Mouse (Mus musculus) limb, embryonic 11.5 days (tissue): ENCODE results near the gene Egfl8. TPM values are rescaled to one million over a fixed set of nuclear protein-coding genes. Genes with fewer than 3 reads are reported as not detected.

ENCODE experiments used
- ATAC-seq: fragments of 200-750 bp; cut with Nextera tagmentation; 2 replicates; pipeline ENCODE4 v1.8.0; 2017; ENCODE audit warnings: low read depth; ENCODE audit not compliant: insufficient number of reproducible peaks, low FRiP score, low TSS enrichment
- DNase-seq: peaks from one replicate; pipeline ENCODE4 v3.0.0-alpha.2; 2015; ENCODE audit warnings: low spot score
- H3K27ac ChIP-seq: fragments of 300-500 bp; sonication (generic); replicated peaks from 2 replicates; pipeline ENCODE4 v1.5.1; 2014; ENCODE audit warnings: low read depth, mild to moderate bottlenecking, low read length
- H3K27me3 ChIP-seq: fragments of 300-500 bp; sonication (generic); 2 replicates; pipeline ENCODE4 v1.6.1; 2014; ENCODE audit warnings: mild to moderate bottlenecking, low read length, mixed read lengths; ENCODE audit not compliant: control insufficient read depth, insufficient read depth
- H3K36me3 ChIP-seq: fragments of 300-500 bp; sonication (generic); 2 replicates; pipeline ENCODE4 v1.6.1; 2014; ENCODE audit warnings: mild to moderate bottlenecking, low read length, moderate library complexity, mixed read lengths; ENCODE audit not compliant: control insufficient read depth, insufficient read depth
- H3K4me1 ChIP-seq: fragments of 300-500 bp; sonication (generic); 2 replicates; pipeline ENCODE4 v1.6.1; 2014; ENCODE audit warnings: low read length, mixed read lengths; ENCODE audit not compliant: control insufficient read depth, insufficient read depth
- H3K4me2 ChIP-seq: fragments of 300-500 bp; sonication (generic); 2 replicates; pipeline ENCODE4 v1.6.1; 2014; ENCODE audit warnings: low read depth, mild to moderate bottlenecking, moderate library complexity; ENCODE audit not compliant: severe bottlenecking
- H3K4me3 ChIP-seq: fragments of 300-500 bp; sonication (generic); 2 replicates; pipeline ENCODE4 v1.5.1; 2014; ENCODE audit warnings: low read depth, low read length
- H3K9ac ChIP-seq: fragments of 300-500 bp; sonication (generic); 2 replicates; pipeline ENCODE4 v1.6.1; 2014; ENCODE audit warnings: mild to moderate bottlenecking, low read length
- H3K9me3 ChIP-seq: fragments of 300-500 bp; sonication (generic); 2 replicates; pipeline ENCODE4 v1.6.1; 2016; ENCODE audit warnings: low read length; ENCODE audit not compliant: control insufficient read depth
- WGBS: fragments of 180-500 bp; shearing (Covaris S2); extraction: QIAGEN DNeasy Blood & Tissue Kit; methylation state at CpG from one replicate; pipeline ENCODE4 v1.1.7; 2014; 5-methylcytosine and 5-hydroxymethylcytosine counted together
- polyA plus RNA-seq: library from polyadenylated mRNA; unstranded; fragments of >200 nt; fragmentation: Nextera tagmentation; extraction: Ambion mirVana; gene quantifications from 2 replicates; pipeline ENCODE4 v1.2.1, GENCODE M21; 2014

The Egfl8 gene
- polyA plus RNA-seq, 1 experiment from 2014 or later, result 3.5 TPM

GRCm38 (mm10) chr17:34659181-34659896, 43.6 kb upstream of the Egfl8 start:
- Histone ChIP-seq H3K27me3 (peaks cover 16% of the 10 kb centered on the region), H3K4me2 (no peak overlapping the region; the same call in 1 of the 2 replicates), H3K27ac (no peak overlapping the region), H3K4me3 (no peak overlapping the region), H3K36me3 (peaks cover 3% of the 10 kb centered on the region; the same call in 1 of the 2 replicates), H3K9ac (no peak overlapping the region), H3K9me3 (no peaks in the 10 kb centered on the region), H3K4me1 (peaks cover 2% of the 10 kb centered on the region; the same call in 1 of the 2 replicates)
- ATAC-seq (no peak), DNase-seq (no peak)
- WGBS, result 67% methylated on average over 12 of the region's 12 CpGs

- 78% methylated on average over 3 of the region's 3 CpGs for WGBS
Observed at GRCm38 (mm10) chr17:34658591-34658990, 42.8 kb upstream of the Egfl8 start.

GRCm38 (mm10) chr17:34658145-34658544, 42.4 kb upstream of the Egfl8 start:
- H3K4me3 ChIP-seq, result no peak overlapping the region
- no peak for ATAC-seq
- H3K36me3 ChIP-seq, result peaks cover 8% of the 10 kb centered on the region; the same call in 1 of the 2 replicates
- H3K4me2 ChIP-seq, result no peak overlapping the region
- 81% methylated on average over 2 of the region's 2 CpGs for WGBS
- peaks cover 16% of the 10 kb centered on the region for H3K27me3 ChIP-seq
- peaks cover 2% of the 10 kb centered on the region; the same call in 1 of the 2 replicates for H3K4me1 ChIP-seq
- no peaks in the 10 kb centered on the region for H3K9me3 ChIP-seq
- no peak overlapping the region for H3K27ac ChIP-seq
- no peak for DNase-seq
- H3K9ac ChIP-seq, result no peak overlapping the region

More at GRCm38 (mm10) chr17:34658591-34658990, 42.8 kb upstream of the Egfl8 start:
- Histone ChIP-seq H3K27me3 (peaks cover 16% of the 10 kb centered on the region), H3K36me3 (peaks cover 4% of the 10 kb centered on the region; the same call in 1 of the 2 replicates), H3K4me3 (no peak overlapping the region), H3K4me1 (peaks cover 2% of the 10 kb centered on the region; the same call in 1 of the 2 replicates), H3K9ac (no peak overlapping the region), H3K9me3 (no peaks in the 10 kb centered on the region), H3K4me2 (no peak overlapping the region), H3K27ac (no peak overlapping the region)
- ATAC-seq (no peak), DNase-seq (no peak)

GRCm38 (mm10) chr17:34657271-34657670, 41.5 kb upstream of the Egfl8 start:
- peaks cover 16% of the 10 kb centered on the region for H3K27me3 ChIP-seq
- peaks cover 2% of the 10 kb centered on the region; the same call in 1 of the 2 replicates for H3K4me1 ChIP-seq
- no peak for ATAC-seq
- no peak overlapping the region for H3K4me2 ChIP-seq
- H3K9me3 ChIP-seq, result no peaks in the 10 kb centered on the region
- no peak overlapping the region for H3K9ac ChIP-seq
- peaks cover 8% of the 10 kb centered on the region; the same call in 1 of the 2 replicates for H3K36me3 ChIP-seq
- H3K4me3 ChIP-seq, result no peak overlapping the region
- H3K27ac ChIP-seq, result no peak overlapping the region
- DNase-seq, result no peak
- WGBS, result 26% methylated on average over 2 of the region's 2 CpGs

GRCm38 (mm10) chr17:34656666-34657065, 40.9 kb upstream of the Egfl8 start:
- WGBS, result 71% methylated on average over 8 of the region's 8 CpGs
- Histone ChIP-seq H3K27ac (no peak overlapping the region), H3K4me2 (peak overlapping the region; percentile 10; the same call in 1 of the 2 replicates), H3K9ac (no peak overlapping the region), H3K27me3 (peaks cover 16% of the 10 kb centered on the region), H3K4me3 (no peak overlapping the region), H3K4me1 (peaks cover 2% of the 10 kb centered on the region; the same call in 1 of the 2 replicates), H3K36me3 (peaks cover 10% of the 10 kb centered on the region; the same call in 1 of the 2 replicates), H3K9me3 (no peaks in the 10 kb centered on the region)
- ATAC-seq (no peak), DNase-seq (no peak)

- DNase-seq, result no peak
Observed at GRCm38 (mm10) chr17:34655581-34655991, 39.8 kb upstream of the Egfl8 start.

GRCm38 (mm10) chr17:34655160-34655559, 39.4 kb upstream of the Egfl8 start:
- ATAC-seq (no peak), DNase-seq (no peak)
- H3K36me3 ChIP-seq, result peaks cover 15% of the 10 kb centered on the region
- H3K9ac ChIP-seq, result 0 out of 2 replicates have a peak overlapping the region, but pooled peaks have one; percentile 12
- no peak overlapping the region for H3K27ac ChIP-seq
- WGBS, result 90% methylated on average over 7 of the region's 7 CpGs
- H3K4me1 ChIP-seq, result 0 out of 2 replicates have a peak, but pooled peaks cover 2% of the 10 kb centered on the region
- peaks cover 8% of the 10 kb centered on the region for H3K27me3 ChIP-seq
- no peak overlapping the region for H3K4me3 ChIP-seq
- H3K4me2 ChIP-seq, result no peak overlapping the region
- H3K9me3 ChIP-seq, result no peaks in the 10 kb centered on the region

More at GRCm38 (mm10) chr17:34655581-34655991, 39.8 kb upstream of the Egfl8 start:
- Histone ChIP-seq H3K4me2 (no peak overlapping the region), H3K27me3 (peaks cover 12% of the 10 kb centered on the region), H3K9me3 (no peaks in the 10 kb centered on the region), H3K9ac (0 out of 2 replicates have a peak overlapping the region, but pooled peaks have one; percentile 12), H3K4me1 (0 out of 2 replicates have a peak, but pooled peaks cover 2% of the 10 kb centered on the region), H3K27ac (no peak overlapping the region), H3K4me3 (no peak overlapping the region), H3K36me3 (peaks cover 11% of the 10 kb centered on the region)
- WGBS, result 89% methylated on average over 4 of the region's 4 CpGs
- ATAC-seq, result no peak

- Histone ChIP-seq H3K4me1 (0 out of 2 replicates have a peak, but pooled peaks cover 2% of the 10 kb centered on the region), H3K27ac (no peak overlapping the region), H3K9me3 (no peaks in the 10 kb centered on the region), H3K36me3 (peaks cover 17% of the 10 kb centered on the region), H3K27me3 (peaks cover 3% of the 10 kb centered on the region; the same call in 1 of the 2 replicates), H3K4me2 (no peak overlapping the region), H3K9ac (no peak overlapping the region), H3K4me3 (no peak overlapping the region)
- ATAC-seq, result no peak
- DNase-seq, result no peak
- WGBS, result 93% methylated on average over 13 of the region's 13 CpGs
Observed at GRCm38 (mm10) chr17:34654392-34654791, 38.6 kb upstream of the Egfl8 start.
